Mouse (Mus musculus) spleen, adult 12 weeks (tissue): ENCODE data around the gene Nepn.
A peak's percentile ranks its signal among the peaks of the same experiment; 100 is the strongest.
"Not testable (repeated sequence)": the region's sequence is repeated elsewhere in the genome, so short reads cannot be mapped to it uniquely, and the experiment has no call there.

Source experiments
- DNase-seq: peaks from one replicate; pipeline ENCODE4 v3.0.0; 2022; ENCODE audit warnings: low spot score

Gene Nepn

GRCm38 (mm10) chr10:52388922-52389430, at the start of gene Nepn:
Gene Nepn (plus strand): TSS chr10:52388972.
- DNase-seq, result no peak

- not testable (repeated sequence) for DNase-seq
Measured at GRCm38 (mm10) chr10:52343324-52343723, 45.4 kb upstream of the Nepn start.

GRCm38 (mm10) chr10:52353184-52353583, 35.6 kb upstream of the Nepn start:
- DNase-seq, result no peak

GRCm38 (mm10) chr10:52358467-52358866, 30.3 kb upstream of the Nepn start, which contains the start of gene Gm26741:
Gene Gm26741 (plus strand): TSS chr10:52358767.
- no peak for DNase-seq

- no peak for DNase-seq
Measured at GRCm38 (mm10) chr10:52360241-52360735, 28.5 kb upstream of the Nepn start.

GRCm38 (mm10) chr10:52360862-52361609, 27.7 kb upstream of the Nepn start:
- no peak for DNase-seq

- no peak for DNase-seq
Measured at GRCm38 (mm10) chr10:52368376-52368775, 20.4 kb upstream of the Nepn start.

- no peak for DNase-seq
Measured at GRCm38 (mm10) chr10:52373834-52374233, 14.9 kb upstream of the Nepn start.

GRCm38 (mm10) chr10:52374651-52375050, 14.1 kb upstream of the Nepn start:
- DNase-seq, result no peak

GRCm38 (mm10) chr10:52376422-52376821, 12.3 kb upstream of the Nepn start:
- DNase-seq, result no peak

- no peak for DNase-seq
Measured at GRCm38 (mm10) chr10:52377813-52378212, 11.0 kb upstream of the Nepn start.

- peak; percentile 9 for DNase-seq
Measured at GRCm38 (mm10) chr10:52381321-52381801, 7.4 kb upstream of the Nepn start.

GRCm38 (mm10) chr10:52381845-52382591, 6.8 kb upstream of the Nepn start, which contains the start of gene Gopc:
Gene Gopc (minus strand): TSS chr10:52382124.
- peak; percentile 93 for DNase-seq

GRCm38 (mm10) chr10:52383022-52383421, 5.8 kb upstream of the Nepn start:
- no peak for DNase-seq

- DNase-seq, result no peak
Measured at GRCm38 (mm10) chr10:52383522-52383921, 5.2 kb upstream of the Nepn start.

- no peak for DNase-seq
Measured at GRCm38 (mm10) chr10:52384823-52385610, 3.8 kb upstream of the Nepn start.

- no peak for DNase-seq
Measured at GRCm38 (mm10) chr10:52387192-52387591, 1.6 kb upstream of the Nepn start.

GRCm38 (mm10) chr10:52389438-52389837, 666 bp downstream of the Nepn start:
- no peak for DNase-seq

- DNase-seq, result no peak
Measured at GRCm38 (mm10) chr10:52391208-52391607, 2.4 kb downstream of the Nepn start.

- DNase-seq, result no peak
Measured at GRCm38 (mm10) chr10:52396647-52397046, 7.9 kb downstream of the Nepn start.

- no peak for DNase-seq
Measured at GRCm38 (mm10) chr10:52398715-52399114, 9.9 kb downstream of the Nepn start.

GRCm38 (mm10) chr10:52399722-52400121, 10.9 kb downstream of the Nepn start:
- DNase-seq, result no peak
